Comparison of ENCODE assay signal across 24 mouse cellular contexts in genomic region chr10:100522330-100522729, GRCm38 (mm10). TPM values are rescaled to one million over a fixed set of nuclear protein-coding genes. Genes with fewer than 3 reads are reported as not detected.
DNase-seq lines count a peak whose midpoint lies in the region; ATAC-seq and TF ChIP-seq lines count a peak whose summit lies in the region.
"Had no signal": no experiment of that assay in that cellular context is flagged by ENCODE, and none has a peak within 500 bp of the region (broad histone marks: within the 10 kb centered on the region; RNA-seq: fewer than 3 reads in every experiment).

No protein-coding gene starts in this region.

- H3K4me2 ChIP-seq in kidney, embryonic 15.5 days: no peak overlapping the region
- H3K4me2 ChIP-seq in kidney, postnatal 0 days (ENCODE audit: low read length): no peak overlapping the region
- no peak overlapping the region for H3K4me2 ChIP-seq in liver, embryonic 15.5 days
- no peak overlapping the region for H3K4me2 ChIP-seq in liver, embryonic 12.5 days
- H3K4me2 ChIP-seq: embryonic facial prominence, embryonic 13.5 days; embryonic facial prominence, embryonic 15.5 days; forebrain, embryonic 12.5 days had no signal

- no peak for ATAC-seq in kidney, embryonic 15.5 days (replicated peaks; ENCODE audit: low FRiP score)
- peak; percentile 59; the same call in 1 of the 2 replicates for ATAC-seq in kidney, postnatal 0 days (replicated peaks; ENCODE audit: low FRiP score, low read depth)
- ATAC-seq in liver, embryonic 15.5 days (ENCODE audit: insufficient read depth): no peak
- no peak for ATAC-seq in liver, embryonic 12.5 days
- ATAC-seq: activated CD4-positive, CD25-positive, alpha-beta regulatory T cell, adult 4 months; forebrain, embryonic 14.5 days; forebrain, embryonic 16.5 days; Patski had no signal

- no peaks in the 10 kb centered on the region; the same call in 1 of the 2 replicates for H3K36me3 ChIP-seq in kidney, adult 2 months (ENCODE audit: control insufficient read depth, insufficient read depth, low read length)
- peaks cover 21% of the 10 kb centered on the region for H3K36me3 ChIP-seq in kidney, embryonic 15.5 days
- H3K36me3 ChIP-seq in kidney, postnatal 0 days (ENCODE audit: insufficient read depth, low read length): no peaks in the 10 kb centered on the region
- H3K36me3 ChIP-seq in liver, embryonic 15.5 days (replicated peaks): peaks cover 17% of the 10 kb centered on the region
- peaks cover 29% of the 10 kb centered on the region for H3K36me3 ChIP-seq in liver, embryonic 12.5 days

- TF ChIP-seq CTCF in kidney, adult 2 months (conservative IDR thresholded peaks at IDR 0.05; ENCODE audit: insufficient read depth, insufficient read length, low read depth, low read length): no peak
- TF ChIP-seq CTCF in kidney, postnatal 0 days (IDR thresholded peaks at IDR 0.05; ENCODE audit: low read depth): no peak

- no peaks in the 10 kb centered on the region for H3K4me1 ChIP-seq in kidney, adult 2 months (ENCODE audit: control insufficient read depth, insufficient read depth, low read length)
- no peaks in the 10 kb centered on the region for H3K4me1 ChIP-seq in kidney, embryonic 15.5 days
- no peaks in the 10 kb centered on the region for H3K4me1 ChIP-seq in kidney, postnatal 0 days (replicated peaks; ENCODE audit: insufficient read depth, low read length)
- peaks cover 15% of the 10 kb centered on the region for H3K4me1 ChIP-seq in liver, embryonic 15.5 days (replicated peaks)
- H3K4me1 ChIP-seq in liver, embryonic 12.5 days: peaks cover 21% of the 10 kb centered on the region
- H3K4me1 ChIP-seq: embryonic facial prominence, embryonic 13.5 days; embryonic facial prominence, embryonic 15.5 days; forebrain, embryonic 10.5 days; forebrain, embryonic 12.5 days had no signal

- peak; percentile 52 for DNase-seq in kidney, adult 2 months
- DNase-seq in kidney, postnatal 0 days (ENCODE audit: low spot score): no peak
- DNase-seq in kidney, postnatal 14 days: no peak
- no peak for DNase-seq in embryo, embryonic 11 days
- DNase-seq: adrenal gland, adult 8-10 months; adrenal gland, postnatal 14 days; adrenal gland, postnatal 36 days; cerebellum, adult 11-12 months; cerebellum, adult 2 months; cerebellum, adult 9-10 months; cerebellum, postnatal 10 days; cerebellum, postnatal 25 days had no signal

- TF ChIP-seq POLR2A in kidney, adult 2 months (IDR thresholded peaks at IDR 0.05; ENCODE audit: low read depth, low read length): no peak

- no peaks in the 10 kb centered on the region for H3K9me3 ChIP-seq in kidney, embryonic 15.5 days (replicated peaks)
- no peaks in the 10 kb centered on the region for H3K9me3 ChIP-seq in kidney, postnatal 0 days (replicated peaks; ENCODE audit: low read length)
- H3K9me3 ChIP-seq in liver, embryonic 15.5 days (replicated peaks): no peaks in the 10 kb centered on the region
- no peaks in the 10 kb centered on the region for H3K9me3 ChIP-seq in liver, embryonic 12.5 days (replicated peaks)
- H3K9me3 ChIP-seq: embryonic facial prominence, embryonic 13.5 days; embryonic facial prominence, embryonic 15.5 days; forebrain, embryonic 10.5 days; forebrain, embryonic 12.5 days had no signal

- 60% methylated on average over 9 of the region's 9 CpGs for WGBS in kidney, adult 2 months
- 92% methylated on average over 9 of the region's 9 CpGs for WGBS in kidney, embryonic 15.5 days
- WGBS in kidney, postnatal 0 days: 87% methylated on average over 9 of the region's 9 CpGs
- 92% methylated on average over 9 of the region's 9 CpGs for WGBS in liver, embryonic 15.5 days (ENCODE audit: insufficient replicate concordance)
- 88% methylated on average over 9 of the region's 9 CpGs for WGBS in liver, embryonic 12.5 days (ENCODE audit: insufficient replicate concordance)

- H3K27ac ChIP-seq in kidney, adult 2 months (ENCODE audit: insufficient read depth, low read depth, low read length): no peak overlapping the region
- no peak overlapping the region for H3K27ac ChIP-seq in kidney, embryonic 15.5 days
- H3K27ac ChIP-seq in kidney, postnatal 0 days: no peak overlapping the region
- H3K27ac ChIP-seq in liver, embryonic 15.5 days (replicated peaks): 0 out of 2 replicates have a peak overlapping the region, but pooled peaks have one; percentile 15
- no peak overlapping the region for H3K27ac ChIP-seq in liver, embryonic 12.5 days
- H3K27ac ChIP-seq: embryonic facial prominence, embryonic 13.5 days; embryonic facial prominence, embryonic 15.5 days; forebrain, embryonic 10.5 days; forebrain, embryonic 12.5 days had no signal

- no peaks in the 10 kb centered on the region for H3K27me3 ChIP-seq in kidney, adult 2 months (replicated peaks; ENCODE audit: control insufficient read depth, insufficient read depth, low read length)
- no peaks in the 10 kb centered on the region for H3K27me3 ChIP-seq in kidney, embryonic 15.5 days
- H3K27me3 ChIP-seq in kidney, postnatal 0 days (ENCODE audit: insufficient read depth, low read length): no peaks in the 10 kb centered on the region
- no peaks in the 10 kb centered on the region for H3K27me3 ChIP-seq in liver, embryonic 15.5 days
- H3K27me3 ChIP-seq in liver, embryonic 12.5 days (replicated peaks): no peaks in the 10 kb centered on the region
- H3K27me3 ChIP-seq: embryonic facial prominence, embryonic 13.5 days; embryonic facial prominence, embryonic 15.5 days; forebrain, embryonic 12.5 days; Patski had no signal

- H3K9ac ChIP-seq in kidney, embryonic 15.5 days: no peak overlapping the region
- H3K9ac ChIP-seq in kidney, postnatal 0 days (ENCODE audit: low read depth, low read length): no peak overlapping the region
- H3K9ac ChIP-seq in liver, embryonic 15.5 days: no peak overlapping the region
- H3K9ac ChIP-seq in liver, embryonic 12.5 days: no peak overlapping the region
- H3K9ac ChIP-seq: embryonic facial prominence, embryonic 13.5 days; embryonic facial prominence, embryonic 15.5 days; forebrain, embryonic 12.5 days had no signal

- no peak overlapping the region for H3K4me3 ChIP-seq in kidney, adult 2 months (ENCODE audit: insufficient read depth, low read depth, low read length)
- H3K4me3 ChIP-seq in kidney, embryonic 15.5 days (replicated peaks): no peak overlapping the region
- no peak overlapping the region for H3K4me3 ChIP-seq in kidney, postnatal 0 days (replicated peaks; ENCODE audit: low read depth, low read length)
- no peak overlapping the region for H3K4me3 ChIP-seq in liver, embryonic 15.5 days (replicated peaks)
- H3K4me3 ChIP-seq in liver, embryonic 12.5 days: no peak overlapping the region
- H3K4me3 ChIP-seq: embryonic facial prominence, embryonic 13.5 days; embryonic facial prominence, embryonic 15.5 days; erythroblast, embryonic 14.5 days; forebrain, embryonic 10.5 days; forebrain, embryonic 12.5 days had no signal

RNA-seq across cellular contexts. Expression of gene Cep290, which starts 35.0 kb away (rescaled TPM):
- polyA plus RNA-seq in kidney, adult 2 months (2012; rRNA removed): 0.49 and 0.89 TPM in 2 replicates
- 5.5 and 5.7 TPM in 2 replicates for polyA plus RNA-seq in kidney, embryonic 15.5 days (2015; fragmentation: Nextera tagmentation; extraction: Ambion mirVana)
- polyA plus RNA-seq in kidney, postnatal 0 days (2015; fragmentation: Nextera tagmentation; extraction: Ambion mirVana): 4.6 and 5.0 TPM in 2 replicates
- 2.5 and 3.0 TPM in 2 replicates for polyA plus RNA-seq in liver, embryonic 15.5 days (2015; fragmentation: Nextera tagmentation; extraction: Ambion mirVana)
- 4.2 and 4.8 TPM in 2 replicates for polyA plus RNA-seq in liver, embryonic 12.5 days (2016; fragmentation: Nextera tagmentation; extraction: Ambion mirVana)

RNA-seq across cellular contexts. Expression of gene Tmtc3, which starts 35.2 kb away (rescaled TPM):
- polyA plus RNA-seq in kidney, adult 2 months (2012; rRNA removed): 6.8 and 8.3 TPM in 2 replicates
- polyA plus RNA-seq in kidney, embryonic 15.5 days (2015; fragmentation: Nextera tagmentation; extraction: Ambion mirVana): 24.6 and 27.3 TPM in 2 replicates
- polyA plus RNA-seq in kidney, postnatal 0 days (2015; fragmentation: Nextera tagmentation; extraction: Ambion mirVana): 13.9 and 15.6 TPM in 2 replicates
- polyA plus RNA-seq in liver, embryonic 15.5 days (2015; fragmentation: Nextera tagmentation; extraction: Ambion mirVana): 4.4 and 4.9 TPM in 2 replicates
- 10.5 and 11.8 TPM in 2 replicates for polyA plus RNA-seq in liver, embryonic 12.5 days (2016; fragmentation: Nextera tagmentation; extraction: Ambion mirVana)
